27 mouse cellular contexts compared by ENCODE assay signal in genomic region chr4:147883041-147883440, GRCm38 (mm10). TPM values are rescaled to one million over a fixed set of nuclear protein-coding genes. Genes with fewer than 3 reads are reported as not detected.
DNase-seq lines count a peak whose midpoint lies in the region; ATAC-seq and TF ChIP-seq lines count a peak whose summit lies in the region.
"Had no signal": no experiment of that assay in that cellular context is flagged by ENCODE, and none has a peak within 500 bp of the region (broad histone marks: within the 10 kb centered on the region; RNA-seq: fewer than 3 reads in every experiment).

No protein-coding gene starts in this region.

- no peak overlapping the region for H3K27ac ChIP-seq in hindbrain, postnatal 0 days
- H3K27ac ChIP-seq in hindbrain, embryonic 10.5 days: no peak overlapping the region
- no peak overlapping the region for H3K27ac ChIP-seq in lung, embryonic 14.5 days (ENCODE audit: low read depth)
- H3K27ac ChIP-seq: embryonic facial prominence, embryonic 13.5 days; embryonic facial prominence, embryonic 15.5 days; forebrain, embryonic 10.5 days; forebrain, embryonic 12.5 days had no signal

- intact Hi-C loops in heart, postnatal 10 days (cut with DNase I): no loop called here

- TF ChIP-seq CTCF in hindbrain, postnatal 0 days (IDR thresholded peaks at IDR 0.05; ENCODE audit: low read depth): no peak
- no peak for TF ChIP-seq CTCF in lung, embryonic 14.5 days (IDR thresholded peaks at IDR 0.05; ENCODE audit: low read depth)

- H3K9ac ChIP-seq in hindbrain, postnatal 0 days (replicated peaks; ENCODE audit: low read length): no peak overlapping the region
- no peak overlapping the region for H3K9ac ChIP-seq in lung, embryonic 14.5 days
- H3K9ac ChIP-seq: embryonic facial prominence, embryonic 13.5 days; embryonic facial prominence, embryonic 15.5 days; forebrain, embryonic 12.5 days had no signal

- H3K4me3 ChIP-seq in hindbrain, postnatal 0 days (ENCODE audit: low read length): no peak overlapping the region
- H3K4me3 ChIP-seq in hindbrain, embryonic 10.5 days: no peak overlapping the region
- H3K4me3 ChIP-seq in lung, embryonic 14.5 days (ENCODE audit: low read depth, low read length): no peak overlapping the region
- H3K4me3 ChIP-seq: embryonic facial prominence, embryonic 13.5 days; embryonic facial prominence, embryonic 15.5 days; erythroblast, embryonic 14.5 days; forebrain, embryonic 10.5 days; forebrain, embryonic 12.5 days had no signal

- peak; percentile 94 for DNase-seq in heart, adult 11 months
- DNase-seq in heart, postnatal 10 days: no peak
- peak; percentile 2 for DNase-seq in hindbrain, postnatal 0 days (ENCODE audit: low spot score)
- DNase-seq in hindbrain, embryonic 10.5 days (ENCODE audit: low spot score): no peak
- peak; percentile 7 for DNase-seq in lung, embryonic 14.5 days
- DNase-seq in lung, postnatal 4 days: no peak
- DNase-seq: adrenal gland, adult 2 months; adrenal gland, postnatal 10 days; adrenal gland, postnatal 25 days; B cell, adult 2 months; cerebellum, adult 11 months; cerebellum, adult 18-20 months; cerebellum, adult 8-10 months; cerebellum, adult 9-11 months; cerebellum, postnatal 14 days; cerebellum, postnatal 36 days; embryo, embryonic 11 days had no signal

- no peaks in the 10 kb centered on the region for H3K9me3 ChIP-seq in hindbrain, postnatal 0 days (ENCODE audit: low read length)
- no peaks in the 10 kb centered on the region for H3K9me3 ChIP-seq in hindbrain, embryonic 10.5 days
- no peaks in the 10 kb centered on the region for H3K9me3 ChIP-seq in lung, embryonic 14.5 days (ENCODE audit: low read depth, low read length)
- H3K9me3 ChIP-seq: embryonic facial prominence, embryonic 13.5 days; embryonic facial prominence, embryonic 15.5 days; forebrain, embryonic 10.5 days; forebrain, embryonic 12.5 days; G1E had no signal

- H3K4me2 ChIP-seq in hindbrain, postnatal 0 days (ENCODE audit: low read depth, low read length): no peak overlapping the region
- H3K4me2 ChIP-seq in lung, embryonic 14.5 days: no peak overlapping the region
- H3K4me2 ChIP-seq: embryonic facial prominence, embryonic 13.5 days; embryonic facial prominence, embryonic 15.5 days; forebrain, embryonic 12.5 days had no signal

- no peaks in the 10 kb centered on the region for H3K4me1 ChIP-seq in hindbrain, postnatal 0 days (ENCODE audit: insufficient read depth, low read length)
- H3K4me1 ChIP-seq in hindbrain, embryonic 10.5 days (replicated peaks): peaks cover 5% of the 10 kb centered on the region; the same call in 1 of the 2 replicates
- H3K4me1 ChIP-seq in lung, embryonic 14.5 days (ENCODE audit: insufficient read depth): no peaks in the 10 kb centered on the region
- H3K4me1 ChIP-seq: embryonic facial prominence, embryonic 13.5 days; embryonic facial prominence, embryonic 15.5 days; forebrain, embryonic 10.5 days; forebrain, embryonic 12.5 days had no signal

- no peak for ATAC-seq in hindbrain, postnatal 0 days
- no peak for ATAC-seq in lung, embryonic 14.5 days (ENCODE audit: insufficient read depth)
- ATAC-seq: CD4-positive, CD25-positive, alpha-beta regulatory T cell, adult 4 months; forebrain, embryonic 14.5 days; forebrain, embryonic 16.5 days had no signal

- peaks cover 86% of the 10 kb centered on the region for H3K36me3 ChIP-seq in hindbrain, postnatal 0 days (ENCODE audit: insufficient read depth, low read length)
- peaks cover 99% of the 10 kb centered on the region for H3K36me3 ChIP-seq in hindbrain, embryonic 10.5 days
- peaks cover 91% of the 10 kb centered on the region for H3K36me3 ChIP-seq in lung, embryonic 14.5 days (ENCODE audit: insufficient read depth)

- no peaks in the 10 kb centered on the region for H3K27me3 ChIP-seq in hindbrain, postnatal 0 days (ENCODE audit: insufficient read depth, low read length)
- no peaks in the 10 kb centered on the region for H3K27me3 ChIP-seq in hindbrain, embryonic 10.5 days (ENCODE audit: insufficient read depth, poor library complexity, severe bottlenecking)
- no peaks in the 10 kb centered on the region for H3K27me3 ChIP-seq in lung, embryonic 14.5 days (ENCODE audit: insufficient read depth, low read length)
- H3K27me3 ChIP-seq: CH12.LX; embryonic facial prominence, embryonic 13.5 days; embryonic facial prominence, embryonic 15.5 days; forebrain, embryonic 12.5 days had no signal

- 67% methylated on average over 6 of the region's 6 CpGs for WGBS in hindbrain, postnatal 0 days
- 89% methylated on average over 6 of the region's 6 CpGs for WGBS in hindbrain, embryonic 10.5 days
- 78% methylated on average over 6 of the region's 6 CpGs for WGBS in lung, embryonic 14.5 days

RNA-seq across cellular contexts. Expression of gene Fv1, which starts 14.3 kb away (rescaled TPM):
- total RNA-seq in heart, postnatal 10 days (2021): 10 to 100 TPM; 11.2 to 14.3 TPM
- 3.2 and 5.6 TPM in 2 replicates for total RNA-seq in hindbrain, postnatal 0 days (2014; rRNA removed)
- 3.7 and 4.3 TPM in 2 replicates for polyA plus RNA-seq in hindbrain, postnatal 0 days (2015; fragmentation: Nextera tagmentation; extraction: Ambion mirVana)
- polyA plus RNA-seq in hindbrain, embryonic 10.5 days (2016; fragmentation: Nextera tagmentation; extraction: Ambion mirVana): 13.5 and 15.8 TPM in 2 replicates
- polyA plus RNA-seq in lung, embryonic 14.5 days (2014; fragmentation: Nextera tagmentation; extraction: Ambion mirVana): 9.5 and 11.5 TPM in 2 replicates
- total RNA-seq: G1E had no signal
- polyA plus RNA-seq: erythroblast, embryonic 14.5 days; G1E had no signal

RNA-seq across cellular contexts. Expression of gene Miip, which starts 14.4 kb away (rescaled TPM):
- total RNA-seq in heart, postnatal 10 days (2021): 10 to 100 TPM in 1 of 2 experiments, 1 to 10 TPM in 1; 8.8 to 12.4 TPM
- total RNA-seq in hindbrain, postnatal 0 days (2014; rRNA removed): 33.5 and 34.3 TPM in 2 replicates
- 35.1 and 36.0 TPM in 2 replicates for polyA plus RNA-seq in hindbrain, postnatal 0 days (2015; fragmentation: Nextera tagmentation; extraction: Ambion mirVana)
- 67.6 and 69.3 TPM in 2 replicates for polyA plus RNA-seq in hindbrain, embryonic 10.5 days (2016; fragmentation: Nextera tagmentation; extraction: Ambion mirVana)
- polyA plus RNA-seq in lung, embryonic 14.5 days (2014; fragmentation: Nextera tagmentation; extraction: Ambion mirVana): 32.7 and 39.1 TPM in 2 replicates
- polyA plus RNA-seq: G1E had no signal

RNA-seq across cellular contexts. Expression of gene Mfn2, which starts 21.5 kb away (rescaled TPM):
- 100 to 1,000 TPM; 583 to 610 TPM for total RNA-seq in heart, postnatal 10 days (2021)
- total RNA-seq in hindbrain, postnatal 0 days (2014; rRNA removed): 86.1 and 88.6 TPM in 2 replicates
- polyA plus RNA-seq in hindbrain, postnatal 0 days (2015; fragmentation: Nextera tagmentation; extraction: Ambion mirVana): 84.9 and 86.8 TPM in 2 replicates
- 43.4 and 52.4 TPM in 2 replicates for polyA plus RNA-seq in hindbrain, embryonic 10.5 days (2016; fragmentation: Nextera tagmentation; extraction: Ambion mirVana)
- 31.7 and 32.6 TPM in 2 replicates for polyA plus RNA-seq in lung, embryonic 14.5 days (2014; fragmentation: Nextera tagmentation; extraction: Ambion mirVana)

RNA-seq across cellular contexts. Expression of gene Zfp933, which starts 34.9 kb away (rescaled TPM):
- total RNA-seq in heart, postnatal 10 days (2021): 10 to 100 TPM; 11.2 to 12.4 TPM
- total RNA-seq in hindbrain, postnatal 0 days (2014; rRNA removed): 8.1 and 8.3 TPM in 2 replicates
- 3.1 and 5.2 TPM in 2 replicates for polyA plus RNA-seq in hindbrain, postnatal 0 days (2015; fragmentation: Nextera tagmentation; extraction: Ambion mirVana)
- 4.4 and 5.1 TPM in 2 replicates for polyA plus RNA-seq in hindbrain, embryonic 10.5 days (2016; fragmentation: Nextera tagmentation; extraction: Ambion mirVana)
- 4.5 and 6.6 TPM in 2 replicates for polyA plus RNA-seq in lung, embryonic 14.5 days (2014; fragmentation: Nextera tagmentation; extraction: Ambion mirVana)
- polyA plus RNA-seq: erythroblast, embryonic 14.5 days had no signal

RNA-seq across cellular contexts. Expression of gene Plod1, which starts 53.5 kb away (rescaled TPM):
- 100 to 1,000 TPM in 1 of 2 experiments, 10 to 100 TPM in 1; 97.7 to 104 TPM for total RNA-seq in heart, postnatal 10 days (2021)
- total RNA-seq in hindbrain, postnatal 0 days (2014; rRNA removed): 30.0 and 46.2 TPM in 2 replicates
- 22.6 and 22.8 TPM in 2 replicates for polyA plus RNA-seq in hindbrain, postnatal 0 days (2015; fragmentation: Nextera tagmentation; extraction: Ambion mirVana)
- polyA plus RNA-seq in hindbrain, embryonic 10.5 days (2016; fragmentation: Nextera tagmentation; extraction: Ambion mirVana): 30.5 and 31.2 TPM in 2 replicates
- 40.0 and 42.4 TPM in 2 replicates for polyA plus RNA-seq in lung, embryonic 14.5 days (2014; fragmentation: Nextera tagmentation; extraction: Ambion mirVana)

Comparison
In these comparisons a context has a peak if more than half of its experiments do, and no peak if none do; other contexts are left out.
1. DNase-seq: peak in heart, adult 11 months (single experiment), hindbrain, postnatal 0 days (single experiment) and lung, embryonic 14.5 days (single experiment); none in heart, postnatal 10 days (0 of 2), hindbrain, embryonic 10.5 days (single experiment) and lung, postnatal 4 days (0 of 2).